Mouse (Mus musculus): ENCODE measurements around the gene Izumo1r. TPM values are rescaled to one million over a fixed set of nuclear protein-coding genes. Genes with fewer than 3 reads are reported as not detected.

Izumo1r gene
- polyA plus RNA-seq (2016; fragmentation: Nextera tagmentation; extraction: Ambion mirVana) = 0.22 TPM in 1 of 2 replicates, not detected in the other

DNA sequence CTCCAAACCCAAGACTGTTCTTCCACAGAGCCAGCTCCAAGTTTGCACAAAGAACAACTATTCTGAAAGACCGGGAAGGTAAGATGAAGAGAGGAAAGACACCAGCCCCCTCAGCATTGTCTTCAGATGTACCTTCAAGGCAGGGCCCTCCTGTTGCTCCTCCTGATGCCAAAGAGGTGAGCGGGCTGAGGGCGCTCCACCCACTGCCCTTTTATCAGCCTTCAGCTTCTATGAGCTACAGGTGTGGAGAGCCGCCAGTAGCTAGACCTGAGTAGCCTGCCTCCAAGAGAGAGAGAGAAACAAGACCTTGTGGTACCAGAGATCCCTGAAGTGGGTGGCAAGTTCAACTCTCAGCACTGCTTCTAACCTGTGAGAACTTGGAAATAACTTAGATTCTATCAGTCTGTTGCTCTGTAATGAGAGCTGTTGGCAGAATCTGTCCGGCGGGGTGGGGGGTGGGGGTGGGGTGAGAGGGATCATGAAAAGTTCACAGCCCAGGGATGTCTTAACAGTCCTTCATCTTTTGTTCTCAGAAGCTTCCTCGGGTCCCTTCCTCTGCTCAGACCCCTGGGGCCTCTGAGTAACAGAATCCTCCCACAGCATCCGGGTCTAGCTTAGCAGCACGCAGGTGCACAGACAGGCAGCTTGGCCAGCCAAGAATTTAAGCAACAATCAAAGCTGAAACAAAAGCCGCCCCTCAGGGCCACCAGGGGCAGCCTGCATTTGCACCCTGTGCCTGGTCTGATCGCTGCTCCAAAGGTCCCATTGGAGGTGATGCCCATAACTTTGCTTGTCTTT lies at the start of gene Izumo1r:
Gene Izumo1r, minus strand, starts transcription at position 369 of the 798 bp plus-strand sequence.
- Histone ChIP-seq H3K36me3 (replicated peaks) (no peaks in the 10 kb centered on the region), H3K4me1 (peaks cover 29% of the 10 kb centered on the region), H3K27ac (0 out of 2 replicates have a peak within 1 kb of the TSS, but pooled peaks have one; percentile 44), H3K27me3 (ENCODE audit: poor library complexity, severe bottlenecking) (no peaks in the 10 kb centered on the region; the same call in 1 of the 2 replicates), H3K4me3 (no peak within 1 kb of the TSS), H3K9me3 (no peaks in the 10 kb centered on the region)
- 37% methylated on average over 11 of the region's 11 CpGs for WGBS
- peak; percentile 23 for DNase-seq (ENCODE audit: extremely low spot score, low spot score)

DNA sequence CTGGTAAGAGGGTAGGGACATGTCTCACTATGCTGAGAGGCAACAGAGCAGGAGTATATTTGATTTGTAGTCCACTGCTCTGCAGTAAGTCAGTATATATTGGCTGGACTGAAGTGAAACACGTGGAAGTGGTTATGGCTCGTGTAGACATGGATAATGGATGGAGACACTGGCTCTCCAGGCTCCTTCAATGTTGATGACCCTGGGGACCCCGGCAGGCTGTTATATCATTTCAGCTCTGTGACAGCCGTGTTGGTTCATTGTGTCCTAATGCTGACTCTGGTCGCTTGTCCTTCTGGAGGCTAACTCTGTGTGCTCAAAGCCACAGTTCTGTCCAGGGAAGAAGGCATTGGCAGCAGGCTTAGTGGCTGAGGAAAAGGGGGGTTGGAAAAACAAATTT lies 47.3 kb upstream of the Izumo1r start:
- H3K4me1 ChIP-seq = peaks cover 8% of the 10 kb centered on the region
- no peak for DNase-seq (ENCODE audit: extremely low spot score, low spot score)
- H3K9me3 ChIP-seq = peaks cover 7% of the 10 kb centered on the region; the same call in 1 of the 2 replicates
- no peak overlapping the region for H3K27ac ChIP-seq
- H3K36me3 ChIP-seq (replicated peaks) = no peaks in the 10 kb centered on the region
- H3K27me3 ChIP-seq (ENCODE audit: poor library complexity, severe bottlenecking) = no peaks in the 10 kb centered on the region
- 82% methylated on average over 5 of the region's 5 CpGs for WGBS
- H3K4me3 ChIP-seq = no peak overlapping the region

DNA sequence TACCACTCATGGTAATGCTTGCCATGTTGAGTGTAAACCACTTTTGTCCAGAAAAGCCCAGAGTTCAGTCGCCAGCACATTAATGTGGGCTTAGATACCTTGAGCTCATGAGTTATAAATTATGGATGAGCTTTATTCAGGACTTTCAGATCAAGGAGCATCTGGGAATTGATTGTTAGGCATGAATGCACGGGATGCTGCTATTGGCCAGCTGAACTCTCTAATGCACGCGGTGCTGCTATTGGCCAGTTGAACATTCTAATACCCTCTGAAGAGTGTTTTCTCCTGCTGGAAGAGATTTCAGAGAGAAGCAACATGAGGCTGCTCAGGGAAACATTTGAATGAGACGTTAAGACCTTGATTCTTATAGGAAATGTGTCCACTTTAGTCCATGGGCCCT lies 45.1 kb upstream of the Izumo1r start:
- H3K4me3 ChIP-seq = no peak overlapping the region
- peaks cover 7% of the 10 kb centered on the region; the same call in 1 of the 2 replicates for H3K9me3 ChIP-seq
- DNase-seq (ENCODE audit: extremely low spot score, low spot score) = no peak
- peaks cover 8% of the 10 kb centered on the region for H3K4me1 ChIP-seq
- H3K36me3 ChIP-seq (replicated peaks) = no peaks in the 10 kb centered on the region
- no peak overlapping the region for H3K27ac ChIP-seq
- no peaks in the 10 kb centered on the region for H3K27me3 ChIP-seq (ENCODE audit: poor library complexity, severe bottlenecking)
- WGBS = 89% methylated on average over 5 of the region's 5 CpGs

DNA sequence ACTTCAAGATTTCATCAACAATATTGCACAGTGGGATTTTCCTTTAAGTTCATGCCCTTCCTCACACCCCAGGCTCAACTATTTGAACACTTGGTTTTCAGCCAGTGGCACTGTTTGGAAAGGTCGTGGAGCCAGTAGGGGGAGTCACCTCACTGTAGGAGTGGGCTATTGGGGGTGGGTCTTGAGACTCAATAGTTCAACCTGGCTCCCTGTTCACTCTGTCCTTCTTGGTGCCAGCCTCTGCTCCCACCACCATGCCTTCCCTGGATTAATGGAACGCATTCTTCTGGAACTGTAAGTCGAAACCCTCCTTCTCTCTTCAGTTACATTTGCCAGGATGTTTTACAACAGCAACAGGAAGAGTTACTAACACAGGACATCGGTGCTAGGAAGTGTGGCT lies 42.9 kb upstream of the Izumo1r start:
- peaks cover 7% of the 10 kb centered on the region; the same call in 1 of the 2 replicates for H3K9me3 ChIP-seq
- peaks cover 12% of the 10 kb centered on the region for H3K4me1 ChIP-seq
- H3K4me3 ChIP-seq = no peak overlapping the region
- WGBS = 72% methylated on average over 4 of the region's 4 CpGs
- no peak overlapping the region for H3K27ac ChIP-seq
- DNase-seq (ENCODE audit: extremely low spot score, low spot score) = no peak
- no peaks in the 10 kb centered on the region for H3K27me3 ChIP-seq (ENCODE audit: poor library complexity, severe bottlenecking)
- no peaks in the 10 kb centered on the region for H3K36me3 ChIP-seq (replicated peaks)

DNA sequence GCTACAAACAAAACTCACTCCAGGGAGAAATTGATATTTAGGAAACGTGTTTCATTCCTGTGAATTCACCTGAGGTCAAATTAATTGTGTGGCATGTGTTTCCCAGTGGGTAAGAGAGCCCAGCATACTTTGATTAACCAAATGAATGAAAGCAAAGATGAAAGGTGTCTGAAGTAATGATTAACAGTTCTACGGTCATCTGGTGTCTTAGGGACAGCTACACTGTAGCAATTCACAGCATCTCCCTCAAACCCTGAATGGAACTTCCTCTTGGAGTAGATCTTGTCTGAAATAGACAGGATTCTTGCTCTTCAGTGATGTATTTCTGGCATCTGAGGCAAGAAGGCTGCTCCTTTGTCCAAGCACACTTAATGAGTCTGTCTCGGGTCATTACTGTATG lies 42.2 kb upstream of the Izumo1r start:
- H3K27ac ChIP-seq = no peak overlapping the region
- no peaks in the 10 kb centered on the region for H3K36me3 ChIP-seq (replicated peaks)
- H3K9me3 ChIP-seq = peaks cover 7% of the 10 kb centered on the region; the same call in 1 of the 2 replicates
- WGBS = 76% methylated on average over 3 of the region's 3 CpGs
- H3K4me3 ChIP-seq = no peak overlapping the region
- no peak for DNase-seq (ENCODE audit: extremely low spot score, low spot score)
- peaks cover 10% of the 10 kb centered on the region for H3K4me1 ChIP-seq
- no peaks in the 10 kb centered on the region for H3K27me3 ChIP-seq (ENCODE audit: poor library complexity, severe bottlenecking)

DNA sequence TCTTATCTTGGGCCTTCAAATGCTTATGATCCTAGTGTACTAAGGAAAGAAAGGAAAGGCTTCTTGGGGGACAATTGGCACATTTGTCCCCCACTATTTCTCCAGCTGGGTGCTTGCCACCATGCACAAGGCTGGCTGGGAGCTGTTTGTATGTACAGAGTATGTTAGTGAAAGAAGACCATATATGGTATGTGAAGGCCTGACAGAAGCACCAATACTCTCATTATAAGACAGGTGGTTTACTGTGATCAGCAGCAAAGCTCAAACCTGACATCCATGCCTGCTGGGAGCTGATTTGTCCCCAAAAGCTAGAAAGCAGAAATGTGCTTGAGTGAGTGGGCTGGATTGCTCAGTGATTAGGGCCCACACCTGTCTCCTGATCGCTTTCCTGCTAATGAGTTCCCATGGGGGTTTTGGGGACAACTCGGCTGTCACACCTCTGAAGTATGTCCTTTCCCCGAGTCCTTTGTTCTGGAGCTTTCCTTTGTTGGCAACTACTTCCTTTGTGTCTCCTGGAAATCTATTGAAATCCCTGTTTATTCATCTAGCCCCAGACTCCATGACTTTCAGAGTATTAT lies 38.5 kb upstream of the Izumo1r start:
- no peak for DNase-seq (ENCODE audit: extremely low spot score, low spot score)

DNA sequence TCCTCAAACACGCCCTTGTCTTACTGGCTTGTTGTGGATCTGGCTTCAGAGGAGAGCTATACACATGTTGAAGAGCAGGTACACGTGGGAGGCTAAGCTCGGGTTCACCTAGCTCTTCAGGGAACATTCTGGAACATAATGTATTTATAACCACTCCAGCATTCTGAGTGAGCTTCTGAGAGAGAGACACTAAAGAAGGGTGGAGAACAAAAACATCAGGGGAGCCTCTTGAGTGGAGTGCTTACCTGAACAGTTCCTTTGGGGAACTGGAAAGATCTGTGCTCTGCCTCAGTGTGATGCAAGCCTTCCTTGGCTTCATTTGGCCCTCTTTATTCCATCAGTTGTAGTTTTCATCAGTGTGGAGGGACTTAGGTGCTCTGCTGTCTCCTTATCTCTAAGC lies 35.9 kb upstream of the Izumo1r start:
- Histone ChIP-seq H3K4me3 (no peak overlapping the region), H3K36me3 (replicated peaks) (no peaks in the 10 kb centered on the region), H3K9me3 (no peaks in the 10 kb centered on the region), H3K27me3 (ENCODE audit: poor library complexity, severe bottlenecking) (no peaks in the 10 kb centered on the region), H3K4me1 (peaks cover 4% of the 10 kb centered on the region; the same call in 1 of the 2 replicates), H3K27ac (no peak overlapping the region)
- no peak for DNase-seq (ENCODE audit: extremely low spot score, low spot score)
- WGBS = 85% methylated on average over 3 of the region's 3 CpGs

More for the DNA sequence above, 38.5 kb upstream of the Izumo1r start:
- Histone ChIP-seq H3K4me3 (no peak overlapping the region), H3K27me3 (ENCODE audit: poor library complexity, severe bottlenecking) (no peaks in the 10 kb centered on the region), H3K9me3 (no peaks in the 10 kb centered on the region), H3K27ac (no peak overlapping the region), H3K4me1 (peaks cover 4% of the 10 kb centered on the region; the same call in 1 of the 2 replicates), H3K36me3 (replicated peaks) (no peaks in the 10 kb centered on the region)
- 56% methylated on average over 3 of the region's 3 CpGs for WGBS

DNA sequence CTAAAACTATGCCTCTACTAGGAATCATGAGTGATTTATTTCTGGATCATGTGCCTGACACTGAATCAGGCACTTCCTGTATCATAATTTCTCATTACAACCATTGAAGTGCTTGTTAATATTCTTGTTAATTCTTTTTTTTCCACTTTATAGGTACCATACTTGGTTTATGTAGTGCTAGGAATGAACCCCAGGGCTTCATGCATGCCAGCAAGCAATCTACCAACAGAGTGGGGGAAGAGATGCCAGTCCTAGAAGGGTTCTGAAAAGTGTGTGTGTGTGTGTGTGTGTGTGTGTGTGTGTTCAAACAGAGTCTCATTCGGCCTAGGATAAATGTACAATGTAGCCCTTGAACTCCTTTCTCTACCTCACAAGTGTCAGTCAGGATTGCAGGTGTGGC lies 33.6 kb upstream of the Izumo1r start:
- 83% methylated on average over 1 of the region's 1 CpGs for WGBS
- Histone ChIP-seq H3K27me3 (ENCODE audit: poor library complexity, severe bottlenecking) (no peaks in the 10 kb centered on the region), H3K27ac (no peak overlapping the region), H3K9me3 (no peaks in the 10 kb centered on the region), H3K4me1 (peaks cover 2% of the 10 kb centered on the region; the same call in 1 of the 2 replicates), H3K36me3 (replicated peaks) (no peaks in the 10 kb centered on the region), H3K4me3 (no peak overlapping the region)
- DNase-seq (ENCODE audit: extremely low spot score, low spot score) = no peak

DNA sequence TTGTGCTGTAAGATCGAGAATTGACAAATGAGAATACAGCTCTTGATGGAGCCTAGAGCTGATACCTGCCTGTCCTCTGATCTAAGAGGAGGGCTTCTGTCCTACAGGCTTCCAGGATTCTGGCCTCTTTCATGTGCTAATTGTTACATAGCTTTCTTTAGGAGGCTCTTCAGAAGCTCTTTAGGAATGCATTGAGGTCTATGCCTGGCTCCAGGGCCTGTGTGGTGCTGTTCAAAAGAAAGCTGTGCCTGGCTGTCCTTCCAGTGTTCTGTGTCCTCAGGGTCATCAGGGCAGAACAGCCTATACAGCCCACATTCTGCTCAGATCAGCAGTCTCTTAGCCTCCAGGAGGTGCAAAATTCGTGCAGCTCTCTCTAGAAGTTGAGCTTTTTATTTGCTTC lies 31.1 kb upstream of the Izumo1r start:
- no peak overlapping the region for H3K27ac ChIP-seq
- H3K9me3 ChIP-seq = no peaks in the 10 kb centered on the region
- H3K4me1 ChIP-seq = no peaks in the 10 kb centered on the region
- H3K36me3 ChIP-seq (replicated peaks) = no peaks in the 10 kb centered on the region
- no peak overlapping the region for H3K4me3 ChIP-seq
- no peak for DNase-seq (ENCODE audit: extremely low spot score, low spot score)
- WGBS = 62% methylated on average over 2 of the region's 2 CpGs
- H3K27me3 ChIP-seq (ENCODE audit: poor library complexity, severe bottlenecking) = no peaks in the 10 kb centered on the region

DNA sequence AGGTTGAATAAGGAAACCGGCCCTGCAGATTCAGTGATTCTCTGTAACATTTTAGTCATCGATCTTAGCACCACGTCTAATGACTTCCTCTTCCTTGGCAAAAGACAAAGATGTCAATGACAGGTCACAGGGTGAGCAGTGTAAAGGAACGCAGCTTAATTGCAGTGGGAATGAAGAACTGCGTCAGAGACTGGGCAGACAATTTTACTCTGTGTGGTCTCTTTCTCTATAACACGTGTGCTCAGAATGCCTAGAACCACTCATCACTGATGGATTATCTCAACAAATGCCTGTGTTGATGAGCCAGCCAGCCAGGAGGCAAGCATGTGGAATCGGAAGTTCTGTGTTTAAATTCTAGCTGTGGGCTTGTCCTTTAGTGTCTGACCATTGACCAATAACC lies 28.2 kb upstream of the Izumo1r start:
- no peak for DNase-seq (ENCODE audit: extremely low spot score, low spot score)
- H3K9me3 ChIP-seq = no peaks in the 10 kb centered on the region
- H3K27me3 ChIP-seq (ENCODE audit: poor library complexity, severe bottlenecking) = no peaks in the 10 kb centered on the region
- WGBS = 72% methylated on average over 7 of the region's 7 CpGs
- no peak overlapping the region for H3K27ac ChIP-seq
- no peak overlapping the region for H3K4me3 ChIP-seq
- peaks cover 3% of the 10 kb centered on the region; the same call in 1 of the 2 replicates for H3K4me1 ChIP-seq
- H3K36me3 ChIP-seq (replicated peaks) = no peaks in the 10 kb centered on the region

DNA sequence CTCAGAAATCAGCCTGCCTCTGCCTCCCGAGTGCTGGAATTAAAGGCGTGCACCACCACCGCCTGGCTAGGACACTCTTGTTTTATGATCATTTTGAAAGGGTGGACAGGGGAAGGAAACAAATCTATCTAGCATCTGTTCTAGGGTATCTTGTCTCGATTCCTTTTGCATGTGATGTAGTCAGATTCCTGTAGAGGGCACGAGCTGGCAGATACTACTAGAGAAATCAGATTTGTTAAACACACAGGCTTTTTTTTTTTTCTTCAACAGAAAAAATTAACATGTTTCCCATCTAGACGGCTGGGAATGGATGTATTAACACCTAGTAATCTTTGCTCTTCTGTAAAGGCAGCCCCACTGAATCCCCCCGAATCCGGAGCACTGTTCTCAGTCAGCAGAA lies 27.5 kb upstream of the Izumo1r start:
- no peaks in the 10 kb centered on the region for H3K9me3 ChIP-seq
- no peak overlapping the region for H3K27ac ChIP-seq
- no peaks in the 10 kb centered on the region for H3K36me3 ChIP-seq (replicated peaks)
- no peaks in the 10 kb centered on the region for H3K27me3 ChIP-seq (ENCODE audit: poor library complexity, severe bottlenecking)
- H3K4me1 ChIP-seq = peaks cover 6% of the 10 kb centered on the region; the same call in 1 of the 2 replicates
- WGBS = 89% methylated on average over 8 of the region's 8 CpGs
- no peak overlapping the region for H3K4me3 ChIP-seq
- DNase-seq (ENCODE audit: extremely low spot score, low spot score) = no peak

DNA sequence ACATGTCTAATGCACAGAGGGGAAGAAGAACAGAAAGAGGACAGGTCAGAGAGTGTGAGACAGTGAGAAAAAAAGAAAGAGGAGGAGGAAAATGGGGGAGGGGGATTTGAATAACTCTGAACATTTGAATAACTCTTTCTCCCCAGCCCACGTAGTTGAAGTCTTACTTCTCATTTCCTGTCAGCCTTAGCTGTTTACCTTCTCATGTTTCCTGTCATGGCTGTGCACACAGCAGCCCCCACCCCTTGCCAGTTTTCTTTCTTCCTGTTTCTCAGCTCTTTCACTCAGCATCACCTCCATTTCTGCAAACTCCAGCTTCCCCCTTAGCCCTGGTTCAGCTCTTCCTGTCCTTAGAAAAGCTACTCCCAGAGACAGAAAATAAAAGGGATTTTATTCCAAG lies 22.8 kb upstream of the Izumo1r start:
- no peaks in the 10 kb centered on the region for H3K9me3 ChIP-seq
- DNase-seq (ENCODE audit: extremely low spot score, low spot score) = no peak
- no peaks in the 10 kb centered on the region for H3K27me3 ChIP-seq (ENCODE audit: poor library complexity, severe bottlenecking)
- no peaks in the 10 kb centered on the region for H3K36me3 ChIP-seq (replicated peaks)
- peaks cover 12% of the 10 kb centered on the region for H3K4me1 ChIP-seq
- H3K27ac ChIP-seq = no peak overlapping the region
- WGBS = 32% methylated on average over 1 of the region's 1 CpGs
- no peak overlapping the region for H3K4me3 ChIP-seq

DNA sequence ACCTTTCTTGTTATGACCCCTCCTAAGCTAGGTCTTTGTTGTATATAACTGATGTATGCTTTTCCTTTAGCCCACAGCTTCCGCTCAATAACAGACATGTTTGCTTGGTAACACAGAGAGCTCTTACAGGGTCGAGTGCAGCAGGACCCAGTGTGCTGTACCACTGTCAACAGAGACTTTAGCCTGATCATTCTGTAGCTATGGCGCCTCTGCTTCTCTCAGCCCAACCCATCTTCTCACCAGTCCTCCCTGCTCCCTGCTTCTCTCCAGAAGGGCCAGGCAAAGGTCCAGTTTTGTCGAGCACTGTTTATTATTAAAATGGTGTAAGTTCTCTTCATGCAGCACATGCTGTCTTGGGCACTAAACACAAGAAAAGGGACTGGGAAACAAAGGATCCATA lies 19.9 kb upstream of the Izumo1r start:
- Histone ChIP-seq H3K27ac (no peak overlapping the region), H3K4me1 (peaks cover 12% of the 10 kb centered on the region), H3K4me3 (no peak overlapping the region), H3K9me3 (no peaks in the 10 kb centered on the region), H3K27me3 (ENCODE audit: poor library complexity, severe bottlenecking) (no peaks in the 10 kb centered on the region), H3K36me3 (replicated peaks) (no peaks in the 10 kb centered on the region)
- 82% methylated on average over 4 of the region's 4 CpGs for WGBS
- no peak for DNase-seq (ENCODE audit: extremely low spot score, low spot score)

All from forebrain, embryonic 10.5 days (tissue).